In the genomic region with DNA sequence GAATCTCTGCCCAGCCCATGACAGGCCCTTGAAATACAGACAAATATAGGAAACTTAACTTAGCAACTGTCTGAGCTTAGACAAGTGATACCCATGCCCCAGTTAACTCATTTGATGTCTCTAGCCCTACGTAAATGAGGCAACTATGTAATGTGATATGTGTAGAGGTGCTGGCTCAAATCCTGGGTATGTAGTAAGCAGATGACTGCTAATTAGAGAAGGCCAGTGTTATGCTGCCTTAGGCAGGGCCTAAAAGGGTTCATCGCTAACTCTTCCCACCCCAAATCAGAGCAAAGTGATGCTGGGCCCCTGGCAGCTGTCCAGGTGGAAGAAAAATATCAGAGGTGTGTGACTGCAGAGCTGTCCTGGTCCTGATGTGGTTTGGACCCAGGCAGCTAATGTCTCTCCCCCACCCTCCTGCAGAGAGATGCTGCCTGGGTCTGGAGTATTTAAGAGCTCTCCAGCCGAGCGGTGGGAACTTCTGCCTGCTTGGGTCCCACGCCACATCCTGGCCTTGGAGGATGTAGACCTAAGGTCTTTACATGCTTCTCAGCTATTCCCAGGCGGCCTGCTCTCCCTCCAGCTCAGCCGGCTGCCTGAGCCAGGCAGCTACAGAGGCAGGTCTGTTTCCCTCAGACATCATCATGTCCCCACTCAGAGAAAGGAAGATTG, we compare ENCODE assay signal across 11 mouse cellular contexts. TPM values are rescaled to one million over a fixed set of nuclear protein-coding genes. Genes with fewer than 3 reads are reported as not detected.
DNase-seq lines count a peak whose midpoint lies in the region; ATAC-seq and TF ChIP-seq lines count a peak whose summit lies in the region.
"Had no signal": no experiment of that assay in that cellular context is flagged by ENCODE, and none has a peak within 500 bp of the region (broad histone marks: within the 10 kb centered on the region; RNA-seq: fewer than 3 reads in every experiment).

No protein-coding gene starts in this region.

- H3K4me2 ChIP-seq in intestine, embryonic 16.5 days (ENCODE audit: low read depth, low read length): no peak overlapping the region
- H3K4me2 ChIP-seq in intestine, postnatal 0 days (replicated peaks; ENCODE audit: low read depth): no peak overlapping the region
- no peak overlapping the region for H3K4me2 ChIP-seq in hindbrain, embryonic 16.5 days (ENCODE audit: low read length)

- intact Hi-C loops in gastrocnemius, adult 2 months (cut with DNase I): loop anchor here (5.0 kb wide), 1 partner anchor 42 kb away; no protein-coding TSS in a partner anchor

- H3K9ac ChIP-seq in intestine, embryonic 16.5 days (ENCODE audit: low read depth, low read length): no peak overlapping the region
- no peak overlapping the region for H3K9ac ChIP-seq in intestine, postnatal 0 days (ENCODE audit: low read depth, low read length)
- H3K9ac ChIP-seq in hindbrain, embryonic 16.5 days (ENCODE audit: low read depth, low read length): no peak overlapping the region

- no peaks in the 10 kb centered on the region for H3K4me1 ChIP-seq in intestine, embryonic 16.5 days (ENCODE audit: control insufficient read depth, insufficient read depth, low read length)
- H3K4me1 ChIP-seq in intestine, postnatal 0 days (replicated peaks; ENCODE audit: control insufficient read depth, insufficient read depth, low read length): no peaks in the 10 kb centered on the region
- no peaks in the 10 kb centered on the region for H3K4me1 ChIP-seq in hindbrain, embryonic 16.5 days (ENCODE audit: control insufficient read depth, insufficient read depth, low read depth, low read length)

- H3K36me3 ChIP-seq in intestine, embryonic 16.5 days (ENCODE audit: control insufficient read depth, insufficient read depth, low read length): no peaks in the 10 kb centered on the region; the same call in 1 of the 2 replicates
- H3K36me3 ChIP-seq in intestine, postnatal 0 days (ENCODE audit: control insufficient read depth, insufficient read depth): no peaks in the 10 kb centered on the region; the same call in 1 of the 2 replicates
- H3K36me3 ChIP-seq in hindbrain, embryonic 16.5 days (ENCODE audit: control insufficient read depth, insufficient read depth, low read length): no peaks in the 10 kb centered on the region

- H3K27ac ChIP-seq in gastrocnemius, adult 2 months: peak overlapping the region; percentile 72
- H3K27ac ChIP-seq in intestine, embryonic 16.5 days (ENCODE audit: low read length): peak overlapping the region; percentile 2; the same call in 1 of the 2 replicates
- no peak overlapping the region for H3K27ac ChIP-seq in intestine, postnatal 0 days (ENCODE audit: low read depth, low read length)
- H3K27ac ChIP-seq in hindbrain, embryonic 16.5 days (ENCODE audit: low read depth, low read length): peak overlapping the region; percentile 41; the same call in 1 of the 2 replicates
- H3K27ac ChIP-seq: stomach, postnatal 0 days had no signal

- no peak overlapping the region for H3K4me3 ChIP-seq in gastrocnemius, adult 2 months
- no peak overlapping the region for H3K4me3 ChIP-seq in intestine, embryonic 16.5 days (ENCODE audit: low read length)
- no peak overlapping the region for H3K4me3 ChIP-seq in intestine, postnatal 0 days (ENCODE audit: low read depth, low read length)
- no peak overlapping the region for H3K4me3 ChIP-seq in hindbrain, embryonic 16.5 days (ENCODE audit: low read length)

- TF ChIP-seq POLR2A in brain, embryonic 14.5 days (IDR thresholded peaks at IDR 0.05; ENCODE audit: borderline replicate concordance, extremely low read depth, insufficient read depth, insufficient read length, poor library complexity, severe bottlenecking): no peak

- ATAC-seq in intestine, embryonic 16.5 days: no peak
- no peak for ATAC-seq in intestine, postnatal 0 days
- ATAC-seq in hindbrain, embryonic 16.5 days: peak; percentile 55

- DNase-seq in gastrocnemius, adult 2 months: peak; percentile 52
- no peak for DNase-seq in gastrocnemius, adult 8-10 months (ENCODE audit: low spot score in 2 of 2)
- DNase-seq in brain, embryonic 14.5 days (ENCODE audit: low read depth): peak; percentile 68
- DNase-seq in thymus, postnatal 0 days (ENCODE audit: low spot score): no peak
- no peak for DNase-seq in cerebellum, postnatal 36 days
- DNase-seq: kidney, adult 9 months; midbrain, embryonic 14.5 days had no signal

- 73% methylated on average over 7 of the region's 7 CpGs for WGBS in intestine, embryonic 16.5 days
- 77% methylated on average over 7 of the region's 7 CpGs for WGBS in intestine, postnatal 0 days
- WGBS in hindbrain, embryonic 16.5 days: 76% methylated on average over 7 of the region's 7 CpGs

- no peaks in the 10 kb centered on the region for H3K9me3 ChIP-seq in intestine, embryonic 16.5 days (ENCODE audit: control insufficient read depth, low read length)
- H3K9me3 ChIP-seq in intestine, postnatal 0 days (ENCODE audit: control insufficient read depth): no peaks in the 10 kb centered on the region
- no peaks in the 10 kb centered on the region for H3K9me3 ChIP-seq in hindbrain, embryonic 16.5 days (ENCODE audit: control insufficient read depth, low read length)

- no peak for TF ChIP-seq CTCF in gastrocnemius, adult 2 months (IDR thresholded peaks at IDR 0.05)
- TF ChIP-seq CTCF in intestine, postnatal 0 days (IDR thresholded peaks at IDR 0.05; ENCODE audit: low read depth): no peak
- TF ChIP-seq CTCF in brain, embryonic 14.5 days (IDR thresholded peaks at IDR 0.05; ENCODE audit: borderline replicate concordance, extremely low read depth, insufficient read depth, insufficient read length): no peak

- H3K27me3 ChIP-seq in intestine, embryonic 16.5 days (replicated peaks; ENCODE audit: control insufficient read depth, insufficient read depth, low read length): no peaks in the 10 kb centered on the region
- H3K27me3 ChIP-seq in intestine, postnatal 0 days (replicated peaks; ENCODE audit: control insufficient read depth, insufficient read depth, low read length): no peaks in the 10 kb centered on the region
- H3K27me3 ChIP-seq in hindbrain, embryonic 16.5 days (replicated peaks; ENCODE audit: control insufficient read depth, insufficient read depth, low read length): no peaks in the 10 kb centered on the region

RNA-seq across cellular contexts. Expression of a gene that starts 44.4 kb away (rescaled TPM):
- 1 to 10 TPM; 3.0 to 6.0 TPM for total RNA-seq in gastrocnemius, adult 2 months (2021)
- 1 to 10 TPM; 2.2 to 3.8 (median 2.6) TPM for total RNA-seq in gastrocnemius, adult 8-10 months (2022)
- polyA plus RNA-seq in intestine, embryonic 16.5 days (2015; fragmentation: Nextera tagmentation; extraction: Ambion mirVana): 3.3 and 3.5 TPM in 2 replicates
- polyA plus RNA-seq in intestine, postnatal 0 days (2015; fragmentation: Nextera tagmentation; extraction: Ambion mirVana): 1.5 and 1.7 TPM in 2 replicates
- polyA plus RNA-seq in brain, embryonic 14.5 days (2012; rRNA removed): 9.4 and 13.9 TPM in 2 replicates
- polyA plus RNA-seq in hindbrain, embryonic 16.5 days (2015; fragmentation: Nextera tagmentation; extraction: Ambion mirVana): 2.1 and 2.4 TPM in 2 replicates
- polyA plus RNA-seq in thymus, postnatal 0 days (2015; fragmentation: Nextera tagmentation; extraction: Ambion mirVana): 0.18 and 0.30 TPM in 2 replicates

Comparison
In these comparisons a context has a peak if more than half of its experiments do, and no peak if none do; other contexts are left out.
1. DNase-seq: peak in gastrocnemius, adult 2 months (single experiment) and brain, embryonic 14.5 days (single experiment); none in gastrocnemius, adult 8-10 months (0 of 2), thymus, postnatal 0 days (single experiment) and cerebellum, postnatal 36 days (0 of 2).